Mouse (Mus musculus) thymus, adult 2 months (tissue): ENCODE measurements around the gene Lsm10. TPM values are rescaled to one million over a fixed set of nuclear protein-coding genes. Genes with fewer than 3 reads are reported as not detected.
A peak's percentile ranks its signal among the peaks of the same experiment; 100 is the strongest.

Experiments used
- DNase-seq: peaks from one replicate; pipeline ENCODE4 v3.0.0; 2021
- H3K27ac ChIP-seq: fragments of 200-500 bp; 2 replicates; pipeline ENCODE4 v1.5.1; 2012; ENCODE audit warnings: low read length, control low read depth; ENCODE audit not compliant: control insufficient read depth, insufficient read depth
- H3K27me3 ChIP-seq: fragments of 200-500 bp; 2 replicates; pipeline ENCODE4 v1.6.1; 2012; ENCODE audit warnings: mild to moderate bottlenecking, low read length, moderate library complexity, mixed read lengths; ENCODE audit not compliant: control insufficient read depth, insufficient read depth
- H3K36me3 ChIP-seq: fragments of 200-500 bp; 2 replicates; pipeline ENCODE4 v1.6.1; 2012; ENCODE audit warnings: mild to moderate bottlenecking, low read length, moderate library complexity; ENCODE audit not compliant: control insufficient read depth, insufficient read depth
- H3K4me1 ChIP-seq: fragments of 200-500 bp; replicated peaks from 2 replicates; pipeline ENCODE4 v1.6.1; 2012; ENCODE audit warnings: low read length; ENCODE audit not compliant: control insufficient read depth, insufficient read depth
- H3K4me3 ChIP-seq: fragments of 200-500 bp; 2 replicates; pipeline ENCODE4 v1.5.1; 2012; ENCODE audit warnings: mild to moderate bottlenecking, low read length, control low read depth, moderate library complexity; ENCODE audit not compliant: control insufficient read depth, insufficient read depth
- CTCF ChIP-seq: fragments of 200-500 bp; IDR thresholded peaks from 2 replicates; pipeline ENCODE4 v1.5.1; 2012; ENCODE audit warnings: mild to moderate bottlenecking, control low read depth, low read length, moderate library complexity, borderline replicate concordance; ENCODE audit not compliant: control insufficient read depth, poor library complexity, insufficient read depth; ENCODE audit errors: extremely low read depth
- POLR2A ChIP-seq: fragments of 200-500 bp; IDR thresholded peaks from 2 replicates; pipeline ENCODE4 v1.6.1; 2012; ENCODE audit warnings: mild to moderate bottlenecking, low read length, control low read depth, moderate library complexity; ENCODE audit not compliant: control insufficient read depth, poor library complexity, insufficient read depth; ENCODE audit errors: extremely low read depth
- WGBS: fragments of 180-500 bp; shearing (Covaris S2); methylation state at CpG from one replicate; pipeline ENCODE4 v1.1.7; 2018; 5-methylcytosine and 5-hydroxymethylcytosine counted together
- polyA plus RNA-seq: library from polyadenylated mRNA; depleted of rRNA; stranded (reverse); fragments of >200 nt; gene quantifications from 2 replicates; pipeline ENCODE4 v1.2.3, GENCODE M21; 2012

The Lsm10 gene
- polyA plus RNA-seq, 1 experiment, result 41.7 TPM

GRCm38 (mm10) chr4:126058997-126059362 lies 37.4 kb upstream of the Lsm10 start:
- peaks cover 13% of the 10 kb centered on the region for H3K4me1 ChIP-seq
- H3K27me3 ChIP-seq, result no peaks in the 10 kb centered on the region
- peak overlapping the region; percentile 69 for H3K4me3 ChIP-seq
- H3K27ac ChIP-seq, result no peak overlapping the region
- WGBS, result 65% methylated on average over 9 of the region's 9 CpGs
- TF ChIP-seq POLR2A (no peak), CTCF (no peak)
- DNase-seq, result no peak
- H3K36me3 ChIP-seq, result peaks cover 8% of the 10 kb centered on the region; the same call in 1 of the 2 replicates

- Histone ChIP-seq H3K4me3 (no peak overlapping the region), H3K36me3 (no peaks in the 10 kb centered on the region), H3K27ac (no peak overlapping the region), H3K27me3 (no peaks in the 10 kb centered on the region), H3K4me1 (peaks cover 7% of the 10 kb centered on the region)
- WGBS, result 79% methylated on average over 1 of the region's 1 CpGs
- peak; percentile 13 for DNase-seq
- TF ChIP-seq CTCF, result no peak
Observed at GRCm38 (mm10) chr4:126062856-126063255, 33.6 kb upstream of the Lsm10 start.

GRCm38 (mm10) chr4:126065241-126065640 lies 31.2 kb upstream of the Lsm10 start:
- WGBS, result 92% methylated on average over 7 of the region's 7 CpGs
- no peak for TF ChIP-seq CTCF
- no peak for TF ChIP-seq POLR2A
- H3K4me1 ChIP-seq, result no peaks in the 10 kb centered on the region
- H3K27ac ChIP-seq, result no peak overlapping the region
- no peak for DNase-seq
- no peaks in the 10 kb centered on the region for H3K36me3 ChIP-seq
- H3K27me3 ChIP-seq, result no peaks in the 10 kb centered on the region
- H3K4me3 ChIP-seq, result no peak overlapping the region

DNA sequence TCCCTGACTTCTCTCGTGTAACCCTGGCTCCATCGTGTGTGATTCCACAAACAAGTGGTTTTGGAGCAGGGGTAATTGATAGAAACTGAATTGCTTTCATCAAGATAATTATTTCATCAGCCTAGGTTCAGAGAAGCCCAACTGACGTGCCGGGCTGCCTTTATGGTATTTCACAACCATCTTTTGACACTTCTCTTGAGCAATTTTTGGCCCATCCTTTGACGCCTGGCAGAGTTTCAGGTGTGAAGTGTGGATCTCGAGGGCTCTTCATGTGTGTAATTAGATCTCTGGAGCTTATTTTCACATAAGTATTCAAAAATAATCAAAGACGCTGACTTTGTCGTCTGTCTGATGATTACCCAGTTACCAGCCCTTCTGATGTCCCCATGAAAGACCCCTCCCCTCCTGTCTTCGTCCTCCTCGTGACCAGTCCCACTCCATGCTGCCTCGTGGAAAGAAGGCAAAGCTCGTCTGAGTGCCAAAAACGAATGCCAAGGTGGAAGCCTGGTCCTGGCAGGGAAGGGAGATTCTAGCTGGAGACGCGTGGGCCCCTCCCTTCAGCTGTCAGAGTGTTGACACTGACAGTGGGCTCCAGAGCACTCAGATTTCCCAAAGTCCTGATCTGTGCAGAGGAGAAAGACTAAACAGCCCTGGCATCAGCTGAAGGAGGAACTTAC lies 28.9 kb upstream of the Lsm10 start:
- WGBS, result 91% methylated on average over 15 of the region's 15 CpGs
- H3K4me3 ChIP-seq, result no peak overlapping the region
- H3K36me3 ChIP-seq, result no peaks in the 10 kb centered on the region
- H3K27me3 ChIP-seq, result no peaks in the 10 kb centered on the region
- TF ChIP-seq POLR2A, result no peak
- TF ChIP-seq CTCF, result no peak
- H3K4me1 ChIP-seq, result no peaks in the 10 kb centered on the region
- no peak for DNase-seq
- H3K27ac ChIP-seq, result no peak overlapping the region

GRCm38 (mm10) chr4:126068842-126069241 lies 27.6 kb upstream of the Lsm10 start:
- H3K36me3 ChIP-seq, result no peaks in the 10 kb centered on the region
- 85% methylated on average over 6 of the region's 6 CpGs for WGBS
- no peak for DNase-seq
- no peaks in the 10 kb centered on the region for H3K4me1 ChIP-seq
- no peak overlapping the region for H3K27ac ChIP-seq
- no peaks in the 10 kb centered on the region for H3K27me3 ChIP-seq
- TF ChIP-seq CTCF (no peak), POLR2A (no peak)
- no peak overlapping the region for H3K4me3 ChIP-seq

DNA sequence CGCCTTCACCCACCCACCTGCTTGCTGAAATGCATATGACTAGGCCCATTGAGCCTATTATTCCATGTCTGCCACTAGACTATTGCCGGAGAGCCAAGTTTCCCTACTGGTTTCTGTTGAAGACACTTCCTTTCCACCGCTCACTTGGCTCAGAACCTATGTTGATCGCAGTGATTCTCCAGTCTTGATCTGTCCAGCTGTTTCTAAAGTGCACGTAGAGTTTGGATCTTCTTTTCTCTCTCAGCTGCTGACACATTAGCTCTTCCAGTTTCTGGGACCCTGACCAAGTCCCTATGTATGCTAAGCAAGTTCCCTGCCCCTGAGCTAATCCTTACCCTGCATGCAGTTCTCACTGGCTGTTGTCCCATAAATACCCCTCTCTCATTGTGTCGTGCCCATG lies 18.6 kb upstream of the Lsm10 start:
- 92% methylated on average over 6 of the region's 6 CpGs for WGBS
- no peaks in the 10 kb centered on the region for H3K4me1 ChIP-seq
- no peak overlapping the region for H3K27ac ChIP-seq
- TF ChIP-seq CTCF (no peak), POLR2A (no peak)
- no peaks in the 10 kb centered on the region for H3K36me3 ChIP-seq
- no peak overlapping the region for H3K4me3 ChIP-seq
- DNase-seq, result no peak
- no peaks in the 10 kb centered on the region for H3K27me3 ChIP-seq

- Histone ChIP-seq H3K27me3 (no peaks in the 10 kb centered on the region), H3K4me3 (no peak overlapping the region), H3K36me3 (no peaks in the 10 kb centered on the region), H3K27ac (no peak overlapping the region), H3K4me1 (no peaks in the 10 kb centered on the region)
- WGBS, result 88% methylated on average over 4 of the region's 4 CpGs
- TF ChIP-seq CTCF (no peak), POLR2A (no peak)
- no peak for DNase-seq
Observed at GRCm38 (mm10) chr4:126079266-126079665, 17.2 kb upstream of the Lsm10 start.
